Mouse (Mus musculus) intestine, embryonic 14.5 days (tissue): ENCODE data around the gene Ift52. TPM values are rescaled to one million over a fixed set of nuclear protein-coding genes. Genes with fewer than 3 reads are reported as not detected.
A peak's percentile ranks its signal among the peaks of the same experiment; 100 is the strongest.

Source experiments
- ATAC-seq: fragments of 200-750 bp; cut with Nextera tagmentation; replicated peaks from 2 replicates; pipeline ENCODE4 v1.8.0; 2017; ENCODE audit warnings: low read depth, moderate number of reproducible peaks, moderate TSS enrichment, moderate library complexity; ENCODE audit not compliant: low FRiP score, low TSS enrichment
- DNase-seq: peaks from one replicate; pipeline ENCODE4 v3.0.0-alpha.2; 2018; ENCODE audit warnings: low spot score
- H3K27ac ChIP-seq: fragments of 300-500 bp; sonication (generic); 2 replicates; pipeline ENCODE4 v1.5.1; 2014; ENCODE audit warnings: low read depth, mild to moderate bottlenecking, control low read depth
- H3K27me3 ChIP-seq: fragments of 300-500 bp; sonication (generic); replicated peaks from 2 replicates; pipeline ENCODE4 v1.6.1; 2014; ENCODE audit warnings: low read length, control low read depth; ENCODE audit not compliant: control insufficient read depth, insufficient read depth
- H3K36me3 ChIP-seq: fragments of 300-500 bp; sonication (generic); 2 replicates; pipeline ENCODE4 v1.6.1; 2014; ENCODE audit warnings: low read length, control low read depth; ENCODE audit not compliant: control insufficient read depth, insufficient read depth
- H3K4me1 ChIP-seq: fragments of 300-500 bp; sonication (generic); replicated peaks from 2 replicates; pipeline ENCODE4 v1.6.1; 2014; ENCODE audit warnings: low read length, control low read depth, mixed read lengths; ENCODE audit not compliant: control insufficient read depth, insufficient read depth
- H3K4me2 ChIP-seq: fragments of 300-500 bp; sonication (generic); 2 replicates; pipeline ENCODE4 v1.6.1; 2014; ENCODE audit warnings: low read length
- H3K4me3 ChIP-seq: fragments of 300-500 bp; sonication (generic); 2 replicates; pipeline ENCODE4 v1.5.1; 2014; ENCODE audit warnings: low read depth, low read length, control low read depth, mixed read lengths
- H3K9ac ChIP-seq: fragments of 300-500 bp; sonication (generic); 2 replicates; pipeline ENCODE4 v1.6.1; 2014; ENCODE audit warnings: mild to moderate bottlenecking, low read length
- H3K9me3 ChIP-seq: fragments of 300-500 bp; sonication (generic); 2 replicates; pipeline ENCODE4 v1.6.1; 2016; ENCODE audit warnings: low read length, control low read depth; ENCODE audit not compliant: control insufficient read depth
- WGBS: fragments of 180-500 bp; shearing (Covaris S2); extraction: QIAGEN DNeasy Blood & Tissue Kit; methylation state at CpG from one replicate; pipeline ENCODE4 v1.1.7; 2014; 5-methylcytosine and 5-hydroxymethylcytosine counted together
- polyA plus RNA-seq: library from polyadenylated mRNA; unstranded; fragments of >200 nt; fragmentation: Nextera tagmentation; extraction: Ambion mirVana; gene quantifications from 2 replicates; pipeline ENCODE4 v1.2.1, GENCODE M21; 2014

Gene Ift52
- polyA plus RNA-seq, 1 experiment from 2014 or later, result 45.6 TPM

DNA sequence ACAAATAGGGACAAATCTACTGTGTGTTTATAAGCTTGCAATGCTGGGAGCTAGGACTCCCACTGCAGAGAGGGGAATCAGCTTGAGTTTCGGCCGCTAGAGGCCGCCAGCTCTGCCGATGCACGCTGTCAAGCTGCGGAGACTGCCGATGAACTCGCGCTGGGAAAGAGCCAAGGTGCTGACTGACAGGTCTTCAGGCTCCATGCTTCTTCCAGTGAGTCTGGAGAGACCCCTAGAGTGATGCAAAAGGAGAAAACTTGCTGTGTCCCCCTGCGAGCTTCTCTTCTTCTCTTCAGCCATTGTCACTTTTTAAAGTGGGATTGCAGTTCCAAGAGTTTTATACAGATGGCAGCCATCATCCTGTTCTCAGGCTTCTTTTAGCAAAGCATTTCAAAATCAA is 31.0 kb downstream of the Ift52 start:
- 0 out of 2 replicates have a peak overlapping the region, but pooled peaks have one; percentile 12 for H3K4me3 ChIP-seq

GRCm38 (mm10) chr2:163049116-163049515 is 32.0 kb downstream of the Ift52 start:
- ATAC-seq (no peak), DNase-seq (no peak)
- Histone ChIP-seq H3K27ac (no peak overlapping the region), H3K4me1 (0 out of 2 replicates have a peak, but pooled peaks cover 7% of the 10 kb centered on the region), H3K4me2 (no peak overlapping the region), H3K36me3 (peaks cover 29% of the 10 kb centered on the region), H3K9ac (no peak overlapping the region), H3K9me3 (no peaks in the 10 kb centered on the region), H3K4me3 (no peak overlapping the region), H3K27me3 (no peaks in the 10 kb centered on the region)
- 91% methylated on average over 2 of the region's 2 CpGs for WGBS

More for the DNA sequence above, 31.0 kb downstream of the Ift52 start:
- Histone ChIP-seq H3K36me3 (peaks cover 39% of the 10 kb centered on the region), H3K4me1 (no peaks in the 10 kb centered on the region), H3K27ac (no peak overlapping the region), H3K9me3 (no peaks in the 10 kb centered on the region), H3K9ac (no peak overlapping the region), H3K4me2 (peak overlapping the region; percentile 47), H3K27me3 (no peaks in the 10 kb centered on the region)
- peak; percentile 83 for DNase-seq
- ATAC-seq, result 0 out of 2 replicates have a peak, but pooled peaks have one; percentile 51
- WGBS, result 3% methylated on average over 10 of the region's 10 CpGs

DNA sequence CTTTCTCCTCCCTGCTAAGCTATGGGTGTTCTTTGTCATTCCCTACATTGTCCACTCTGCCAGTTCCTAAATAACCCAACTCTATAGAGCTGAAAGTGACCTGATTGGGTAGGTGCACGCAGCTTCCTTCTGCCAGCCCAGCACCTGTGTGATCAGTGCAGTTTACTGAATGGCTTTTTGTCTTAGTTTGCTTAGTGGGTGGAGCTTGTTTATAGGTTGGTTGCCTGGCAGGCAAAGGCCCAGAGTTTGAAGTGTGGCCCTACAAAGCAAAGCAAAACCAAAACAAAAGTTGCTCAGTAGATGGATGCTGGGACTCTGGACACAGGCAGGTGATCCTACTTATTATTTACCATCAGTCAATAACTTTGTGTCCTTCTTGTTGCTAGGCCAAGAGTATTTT is 34.5 kb downstream of the Ift52 start:
- H3K9me3 ChIP-seq, result no peaks in the 10 kb centered on the region
- 69% methylated on average over 1 of the region's 1 CpGs for WGBS

GRCm38 (mm10) chr2:163052101-163052500 is 34.9 kb downstream of the Ift52 start:
- 37% methylated on average over 4 of the region's 4 CpGs for WGBS
- H3K27ac ChIP-seq, result no peak overlapping the region
- DNase-seq (no peak), ATAC-seq (no peak)
- H3K4me3 ChIP-seq, result no peak overlapping the region
- H3K4me1 ChIP-seq, result peaks cover 20% of the 10 kb centered on the region
- H3K9me3 ChIP-seq, result no peaks in the 10 kb centered on the region
- H3K9ac ChIP-seq, result no peak overlapping the region
- 0 out of 2 replicates have a peak, but pooled peaks cover 2% of the 10 kb centered on the region for H3K36me3 ChIP-seq
- no peaks in the 10 kb centered on the region for H3K27me3 ChIP-seq
- no peak overlapping the region for H3K4me2 ChIP-seq

More for the DNA sequence above, 34.5 kb downstream of the Ift52 start:
- Histone ChIP-seq H3K4me2 (no peak overlapping the region), H3K27me3 (no peaks in the 10 kb centered on the region), H3K27ac (no peak overlapping the region), H3K9ac (no peak overlapping the region), H3K36me3 (0 out of 2 replicates have a peak, but pooled peaks cover 7% of the 10 kb centered on the region), H3K4me3 (no peak overlapping the region), H3K4me1 (peaks cover 20% of the 10 kb centered on the region)
- DNase-seq (no peak), ATAC-seq (no peak)

GRCm38 (mm10) chr2:163052826-163053225 is 35.7 kb downstream of the Ift52 start:
- Histone ChIP-seq H3K4me3 (no peak overlapping the region), H3K27ac (no peak overlapping the region), H3K9ac (no peak overlapping the region), H3K27me3 (no peaks in the 10 kb centered on the region), H3K9me3 (no peaks in the 10 kb centered on the region), H3K4me1 (peaks cover 20% of the 10 kb centered on the region), H3K36me3 (no peaks in the 10 kb centered on the region), H3K4me2 (no peak overlapping the region)
- DNase-seq (no peak), ATAC-seq (no peak)
- 70% methylated on average over 4 of the region's 4 CpGs for WGBS

- Histone ChIP-seq H3K4me3 (peak within 1 kb of the TSS; percentile 65), H3K4me2 (peak within 1 kb of the TSS; percentile 98), H3K36me3 (0 out of 2 replicates have a peak, but pooled peaks cover 2% of the 10 kb centered on the region), H3K27me3 (no peaks in the 10 kb centered on the region), H3K27ac (peak within 1 kb of the TSS; percentile 57), H3K9me3 (no peaks in the 10 kb centered on the region), H3K4me1 (peaks cover 20% of the 10 kb centered on the region), H3K9ac (peak within 1 kb of the TSS; percentile 69)
- DNase-seq, result peak; percentile 94
- under 1% methylated on average over 48 of the region's 48 CpGs for WGBS
- peak; percentile 98 for ATAC-seq
These were observed 37.2 kb downstream of the Ift52 start, which contains the start of gene Mybl2 for GRCm38 (mm10) chr2:163054335-163054840. Gene Mybl2, plus strand, starts transcription at chr2:163054687.

GRCm38 (mm10) chr2:163054891-163055494 is 37.8 kb downstream of the Ift52 start:
- Histone ChIP-seq H3K4me1 (peaks cover 20% of the 10 kb centered on the region), H3K9me3 (no peaks in the 10 kb centered on the region), H3K27ac (peak overlapping the region; percentile 57), H3K36me3 (0 out of 2 replicates have a peak, but pooled peaks cover 4% of the 10 kb centered on the region), H3K4me3 (peak overlapping the region; percentile 65), H3K27me3 (no peaks in the 10 kb centered on the region), H3K9ac (peak overlapping the region; percentile 69), H3K4me2 (peak overlapping the region; percentile 98)
- DNase-seq (peak; percentile 82), ATAC-seq (peak; percentile 36)
- WGBS, result 2% methylated on average over 29 of the region's 38 CpGs

- Histone ChIP-seq H3K27ac (no peak overlapping the region), H3K4me2 (peak overlapping the region; percentile 98), H3K27me3 (no peaks in the 10 kb centered on the region), H3K9me3 (no peaks in the 10 kb centered on the region), H3K4me1 (peaks cover 20% of the 10 kb centered on the region), H3K9ac (peak overlapping the region; percentile 69), H3K36me3 (0 out of 2 replicates have a peak, but pooled peaks cover 4% of the 10 kb centered on the region), H3K4me3 (peak overlapping the region; percentile 65)
- ATAC-seq (no peak), DNase-seq (peak; percentile 59)
- 28% methylated on average over 5 of the region's 5 CpGs for WGBS
These were observed 38.6 kb downstream of the Ift52 start for GRCm38 (mm10) chr2:163055715-163056114.
